Mouse (Mus musculus) spleen, adult 2 months (tissue): ENCODE measurements around the gene Map7. TPM values are rescaled to one million over a fixed set of nuclear protein-coding genes. Genes with fewer than 3 reads are reported as not detected.

Source experiments
- DNase-seq, 2 experiments: peaks; one replicate each; pipeline versions ENCODE4 v3.0.0 to v3.0.0-alpha.2; 2012 to 2021; ENCODE audit warnings: low spot score in 2 of 2, low read depth in 1 of 2
- H3K27ac ChIP-seq: fragments of 200-500 bp; 2 replicates; pipeline ENCODE4 v1.5.1; 2012; ENCODE audit warnings: low read length, inconsistent platforms; ENCODE audit not compliant: insufficient read depth
- H3K27me3 ChIP-seq: fragments of 200-500 bp; 2 replicates; pipeline ENCODE4 v1.6.1; 2012; ENCODE audit warnings: mild to moderate bottlenecking, moderate library complexity, low read length, inconsistent platforms; ENCODE audit not compliant: control insufficient read depth, insufficient read depth
- H3K36me3 ChIP-seq: fragments of 200-500 bp; 2 replicates; pipeline ENCODE4 v1.6.1; 2012; ENCODE audit warnings: mild to moderate bottlenecking, low read length, inconsistent platforms; ENCODE audit not compliant: control insufficient read depth, insufficient read depth
- H3K4me1 ChIP-seq: fragments of 200-500 bp; 2 replicates; pipeline ENCODE4 v1.6.1; 2011; ENCODE audit warnings: inconsistent platforms; ENCODE audit not compliant: control insufficient read depth, insufficient read depth, insufficient read length
- H3K4me3 ChIP-seq: fragments of 200-500 bp; 2 replicates; pipeline ENCODE4 v1.5.1; 2011; ENCODE audit warnings: mild to moderate bottlenecking, inconsistent platforms; ENCODE audit not compliant: insufficient read depth, insufficient read length; ENCODE audit errors: extremely low read depth
- CTCF ChIP-seq: fragments of 200-500 bp; IDR thresholded peaks from 2 replicates; pipeline ENCODE4 v1.5.1; 2011; ENCODE audit warnings: mild to moderate bottlenecking, inconsistent platforms; ENCODE audit not compliant: insufficient read depth, insufficient read length, insufficient replicate concordance; ENCODE audit errors: extremely low read depth
- POLR2A ChIP-seq: fragments of 200-500 bp; IDR thresholded peaks from 2 replicates; pipeline ENCODE4 v1.6.1; 2011; ENCODE audit warnings: low read depth, low read length, inconsistent platforms
- WGBS: fragments of 180-500 bp; shearing (Covaris S2); methylation state at CpG from one replicate; pipeline ENCODE4 v1.1.7; 2018; 5-methylcytosine and 5-hydroxymethylcytosine counted together
- polyA plus RNA-seq: library from polyadenylated mRNA; depleted of rRNA; stranded (reverse); fragments of >200 nt; gene quantifications from 2 replicates; pipeline ENCODE4 v1.2.3, GENCODE M21; 2012

The Map7 gene
- polyA plus RNA-seq, 1 experiment: 1.8 TPM

DNA sequence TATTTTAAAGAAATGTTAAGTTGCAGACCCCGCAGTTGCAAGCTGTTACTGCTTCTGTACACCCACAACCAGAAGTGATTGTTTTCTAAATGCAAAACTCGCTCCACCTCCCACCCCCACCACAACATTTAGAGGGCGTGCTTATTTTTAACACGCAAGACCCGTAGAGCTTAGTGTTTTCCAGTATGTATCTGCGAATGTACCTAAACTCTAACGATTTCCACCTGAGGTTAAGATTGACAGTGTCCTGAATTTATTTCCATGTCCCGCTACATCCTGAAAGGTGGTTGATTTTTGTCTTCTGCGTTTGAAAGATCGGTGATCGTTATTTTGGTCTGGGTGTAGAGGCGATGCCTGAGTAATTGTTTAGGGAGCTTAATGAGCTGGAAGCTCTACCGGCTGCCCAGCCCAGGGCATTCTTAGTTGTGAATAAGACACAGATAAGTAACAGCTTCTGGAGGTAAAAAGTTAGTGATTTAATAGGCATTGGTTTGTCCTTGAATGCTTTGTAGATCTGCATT is 1.6 kb downstream of the Map7 start:
- H3K36me3 ChIP-seq: no peaks in the 10 kb centered on the region
- no peak for DNase-seq
- H3K4me3 ChIP-seq: peak overlapping the region; percentile 48; the same call in 1 of the 2 replicates
- peaks cover 19% of the 10 kb centered on the region for H3K27me3 ChIP-seq
- TF ChIP-seq CTCF (no peak), POLR2A (no peak)
- WGBS: 5% methylated on average over 13 of the region's 13 CpGs
- no peaks in the 10 kb centered on the region; the same call in none of the 2 replicates for H3K4me1 ChIP-seq
- no peak overlapping the region for H3K27ac ChIP-seq

DNA sequence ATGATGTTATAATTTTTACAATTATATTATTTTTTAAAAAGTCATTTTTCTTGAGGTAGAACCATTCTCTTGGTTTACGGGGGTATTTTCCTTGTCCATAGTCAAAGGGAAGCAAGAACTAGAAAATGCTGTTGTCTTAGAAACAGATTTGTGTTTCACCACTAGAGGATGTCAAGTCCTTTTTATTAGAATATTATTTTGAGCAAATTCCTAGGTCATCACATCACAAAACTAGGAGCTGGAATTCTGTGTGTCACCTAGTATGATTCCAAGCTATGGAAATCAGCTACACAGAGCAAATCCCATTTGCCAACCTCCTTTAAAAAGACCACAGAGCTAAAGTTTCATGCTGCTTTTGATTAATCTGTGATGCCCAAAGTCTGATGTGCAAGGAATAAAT is 3.9 kb downstream of the Map7 start:
- no peak for TF ChIP-seq CTCF
- TF ChIP-seq POLR2A: no peak
- no peaks in the 10 kb centered on the region; the same call in none of the 2 replicates for H3K4me1 ChIP-seq
- WGBS: 91% methylated on average over 1 of the region's 1 CpGs
- DNase-seq: no peak
- no peak overlapping the region for H3K27ac ChIP-seq
- peaks cover 19% of the 10 kb centered on the region for H3K27me3 ChIP-seq
- H3K36me3 ChIP-seq: no peaks in the 10 kb centered on the region
- H3K4me3 ChIP-seq: no peak overlapping the region

DNA sequence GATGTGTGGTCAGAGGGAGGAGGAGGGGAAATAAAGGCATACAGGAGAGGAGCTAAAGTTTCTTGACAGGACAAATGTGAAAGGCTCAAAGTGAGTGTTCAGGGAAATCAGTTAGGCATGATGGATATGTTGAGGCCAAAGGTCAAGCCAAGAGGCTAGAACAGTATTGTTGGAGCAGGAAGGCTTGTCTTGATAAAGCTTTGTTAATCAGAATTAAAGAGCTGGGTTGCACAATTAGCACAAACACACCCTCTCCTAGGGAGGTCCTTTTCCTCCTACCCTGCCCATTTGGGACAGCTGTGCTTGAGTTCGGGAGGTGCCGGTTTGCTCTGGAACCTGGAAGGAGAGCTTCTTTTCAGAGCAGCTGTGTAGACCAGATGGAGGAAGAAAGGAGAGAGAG is 5.2 kb downstream of the Map7 start:
- Histone ChIP-seq H3K27ac (no peak overlapping the region), H3K4me1 (no peaks in the 10 kb centered on the region; the same call in none of the 2 replicates), H3K4me3 (no peak overlapping the region), H3K36me3 (no peaks in the 10 kb centered on the region), H3K27me3 (peaks cover 17% of the 10 kb centered on the region)
- DNase-seq: no peak
- TF ChIP-seq POLR2A (no peak), CTCF (no peak)
- WGBS: 85% methylated on average over 2 of the region's 2 CpGs

DNA sequence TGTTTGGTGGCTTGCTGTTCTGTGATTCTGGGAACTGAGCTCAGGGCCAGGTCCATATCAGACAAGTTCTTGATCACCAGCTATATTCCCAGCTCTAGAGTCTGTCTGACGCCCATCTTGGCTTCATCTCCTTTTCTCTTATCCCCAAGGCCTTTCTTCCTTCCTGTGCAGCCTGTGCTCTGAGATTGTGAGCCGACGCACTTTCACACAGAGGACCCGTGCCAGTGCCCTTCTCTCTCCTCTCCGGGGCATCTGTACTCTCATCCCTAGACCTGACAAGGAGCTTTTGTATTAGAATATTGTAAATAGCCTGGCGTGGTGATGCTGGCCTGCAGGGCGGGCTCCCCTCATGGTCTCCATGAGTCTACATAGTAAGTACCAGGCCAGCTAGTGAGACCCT is 7.1 kb downstream of the Map7 start:
- peaks cover 4% of the 10 kb centered on the region; the same call in 1 of the 2 replicates for H3K27me3 ChIP-seq
- H3K4me1 ChIP-seq: no peaks in the 10 kb centered on the region
- no peaks in the 10 kb centered on the region for H3K36me3 ChIP-seq
- no peak overlapping the region for H3K27ac ChIP-seq
- DNase-seq: no peak
- H3K4me3 ChIP-seq: no peak overlapping the region
- TF ChIP-seq POLR2A (no peak), CTCF (no peak)
- 53% methylated on average over 7 of the region's 7 CpGs for WGBS

DNA sequence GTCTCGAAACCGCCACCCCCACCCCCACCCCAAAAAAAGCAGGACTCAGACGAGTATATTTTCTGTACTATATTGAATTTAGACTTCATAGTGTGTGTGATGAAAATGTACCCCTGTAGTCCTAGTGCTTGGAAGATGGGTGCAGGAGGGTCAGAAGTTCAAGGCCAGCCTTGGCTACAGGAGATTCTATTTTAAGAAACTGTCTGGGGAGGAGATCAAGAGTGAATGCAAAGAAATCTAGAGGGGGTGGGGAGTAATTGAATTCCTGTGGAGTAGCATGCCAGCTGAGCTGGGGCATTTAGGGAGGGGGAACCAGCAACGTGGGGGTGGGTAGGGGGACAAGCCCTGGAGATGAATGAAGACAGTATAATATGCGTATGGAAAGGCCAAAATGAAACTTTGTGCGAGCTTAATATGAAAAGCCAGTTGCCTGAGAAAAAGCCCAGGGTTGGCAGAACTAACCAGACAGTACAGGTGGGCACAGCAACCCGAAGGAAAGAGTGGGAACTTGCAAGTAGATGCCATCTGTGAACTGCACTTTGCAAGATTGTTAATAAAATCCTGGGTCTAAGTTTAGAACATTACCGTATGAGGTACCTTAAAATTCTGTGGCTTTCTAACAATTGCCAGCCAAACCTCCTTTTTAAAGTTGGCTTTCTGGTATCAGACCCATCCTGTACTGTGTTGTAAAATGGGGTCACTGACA is 8.9 kb downstream of the Map7 start:
- no peak overlapping the region for H3K4me3 ChIP-seq
- 71% methylated on average over 8 of the region's 8 CpGs for WGBS
- no peaks in the 10 kb centered on the region for H3K36me3 ChIP-seq
- no peaks in the 10 kb centered on the region for H3K4me1 ChIP-seq
- no peaks in the 10 kb centered on the region for H3K27me3 ChIP-seq
- TF ChIP-seq CTCF (no peak), POLR2A (no peak)
- H3K27ac ChIP-seq: no peak overlapping the region
- DNase-seq: no peak

DNA sequence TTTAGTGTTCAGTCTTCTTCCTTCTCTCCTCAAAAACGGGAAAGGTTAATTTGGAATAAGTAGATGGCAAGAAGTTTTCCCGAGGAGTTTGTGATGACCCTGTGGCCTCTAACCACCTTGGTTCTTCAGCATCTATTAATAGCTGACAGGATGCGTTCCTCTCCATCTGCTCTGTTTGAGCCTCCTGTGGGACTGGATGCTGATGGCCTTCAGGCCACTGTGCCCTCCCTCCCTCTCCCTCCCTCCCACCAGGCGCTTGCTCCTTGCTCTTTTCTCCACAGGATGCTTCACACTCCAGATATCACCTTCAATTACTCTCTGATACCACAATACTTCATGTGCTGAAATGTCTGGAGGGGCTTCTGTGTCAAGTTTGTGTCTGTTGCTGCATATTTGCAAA is 10.5 kb downstream of the Map7 start:
- Histone ChIP-seq H3K4me3 (no peak overlapping the region), H3K27me3 (no peaks in the 10 kb centered on the region), H3K27ac (no peak overlapping the region), H3K36me3 (no peaks in the 10 kb centered on the region), H3K4me1 (no peaks in the 10 kb centered on the region)
- WGBS: 47% methylated on average over 4 of the region's 4 CpGs
- DNase-seq: no peak
- TF ChIP-seq POLR2A (no peak), CTCF (no peak)

DNA sequence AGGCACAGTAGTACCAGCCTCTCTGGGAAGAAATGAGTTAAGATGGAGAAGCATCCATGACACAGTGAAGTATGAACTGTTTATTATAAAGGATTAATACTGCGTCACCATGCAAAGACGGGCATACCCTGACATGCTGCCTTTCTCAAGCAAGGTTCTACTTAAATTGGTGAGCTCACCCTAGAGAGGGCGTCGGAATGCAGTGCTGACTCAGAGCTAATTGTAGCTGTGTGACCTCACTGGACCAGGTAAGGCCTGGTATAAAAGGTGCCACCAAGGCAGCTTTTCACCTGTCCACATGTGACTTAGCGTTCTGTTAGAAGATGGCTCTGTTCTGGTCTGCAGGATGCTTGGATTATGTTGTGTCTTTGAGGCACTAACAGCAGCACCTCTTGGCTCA is 11.0 kb downstream of the Map7 start:
- H3K27ac ChIP-seq: no peak overlapping the region
- H3K27me3 ChIP-seq: no peaks in the 10 kb centered on the region
- no peak for TF ChIP-seq CTCF
- TF ChIP-seq POLR2A: no peak
- H3K4me3 ChIP-seq: no peak overlapping the region
- 95% methylated on average over 5 of the region's 5 CpGs for WGBS
- H3K36me3 ChIP-seq: no peaks in the 10 kb centered on the region
- no peak for DNase-seq
- H3K4me1 ChIP-seq: no peaks in the 10 kb centered on the region
